Mouse (Mus musculus) cerebellum, postnatal 10 days (tissue): ENCODE measurements around the gene Ddah1.

Experiments used
- DNase-seq, 2 experiments: peaks; one replicate each; pipeline ENCODE4 v3.0.0; 2021; ENCODE audit warnings: mixed read lengths in 2 of 2

Ddah1 gene

GRCm38 (mm10) chr3:145768439-145768838, 10.0 kb downstream of the Ddah1 start:
- DNase-seq: no peak

GRCm38 (mm10) chr3:145773384-145773783, 14.9 kb downstream of the Ddah1 start:
- DNase-seq: no peak

GRCm38 (mm10) chr3:145774336-145774735, 15.9 kb downstream of the Ddah1 start:
- DNase-seq: peak; percentile 24 to 25

- no peak for DNase-seq
Observed at GRCm38 (mm10) chr3:145775236-145775635, 16.8 kb downstream of the Ddah1 start.

- DNase-seq: no peak
Observed at GRCm38 (mm10) chr3:145775862-145776261, 17.4 kb downstream of the Ddah1 start.

GRCm38 (mm10) chr3:145777006-145777405, 18.5 kb downstream of the Ddah1 start:
- no peak for DNase-seq

- no peak for DNase-seq
Observed at GRCm38 (mm10) chr3:145778406-145778922, 20.0 kb downstream of the Ddah1 start.

GRCm38 (mm10) chr3:145779279-145779973, 21.0 kb downstream of the Ddah1 start:
- no peak for DNase-seq

- DNase-seq: no peak
Observed at GRCm38 (mm10) chr3:145780784-145781442, 22.4 kb downstream of the Ddah1 start.

- no peak for DNase-seq
Observed at GRCm38 (mm10) chr3:145785244-145785643, 26.8 kb downstream of the Ddah1 start.

GRCm38 (mm10) chr3:145787303-145787702, 28.8 kb downstream of the Ddah1 start:
- no peak for DNase-seq

- no peak for DNase-seq
Observed at GRCm38 (mm10) chr3:145789114-145789513, 30.6 kb downstream of the Ddah1 start.

GRCm38 (mm10) chr3:145790233-145790632, 31.8 kb downstream of the Ddah1 start:
- DNase-seq: no peak

- no peak for DNase-seq
Observed at GRCm38 (mm10) chr3:145790709-145791108, 32.2 kb downstream of the Ddah1 start.

- no peak for DNase-seq
Observed at GRCm38 (mm10) chr3:145794355-145794754, 35.9 kb downstream of the Ddah1 start.

- DNase-seq: no peak
Observed at GRCm38 (mm10) chr3:145795896-145796295, 37.4 kb downstream of the Ddah1 start.

- no peak for DNase-seq
Observed at GRCm38 (mm10) chr3:145798042-145798441, 39.6 kb downstream of the Ddah1 start.

GRCm38 (mm10) chr3:145798751-145799188, 40.3 kb downstream of the Ddah1 start:
- no peak for DNase-seq

- no peak for DNase-seq
Observed at GRCm38 (mm10) chr3:145799365-145799764, 40.9 kb downstream of the Ddah1 start.

- DNase-seq: no peak
Observed at GRCm38 (mm10) chr3:145802106-145802505, 43.6 kb downstream of the Ddah1 start.

GRCm38 (mm10) chr3:145805848-145806247, 47.4 kb downstream of the Ddah1 start:
- no peak for DNase-seq

GRCm38 (mm10) chr3:145806502-145806901, 48.0 kb downstream of the Ddah1 start:
- no peak for DNase-seq

- DNase-seq: no peak
Observed at GRCm38 (mm10) chr3:145816807-145817206, 58.3 kb downstream of the Ddah1 start.

- peak; percentile 34 to 47 for DNase-seq
Observed at GRCm38 (mm10) chr3:145817276-145817675, 58.8 kb downstream of the Ddah1 start.
